Mouse (Mus musculus): ENCODE results near the gene Nfkbil1.

GRCm38 (mm10) chr17:35197126-35197525 lies 38.5 kb downstream of the Nfkbil1 start:
- TF ChIP-seq EP300 (IDR thresholded peaks at IDR 0.05; ENCODE audit: insufficient read depth, low read depth, low read length) (no peak), CTCF (IDR thresholded peaks at IDR 0.05; ENCODE audit: low read depth, low read length) (no peak), POLR2A (IDR thresholded peaks at IDR 0.05; ENCODE audit: insufficient read depth, low read length) (no peak)
